Mouse (Mus musculus) liver, embryonic 15.5 days (tissue): ENCODE measurements around the gene Srrm3. TPM values are rescaled to one million over a fixed set of nuclear protein-coding genes. Genes with fewer than 3 reads are reported as not detected.

Source experiments
- ATAC-seq: fragments of 200-750 bp; cut with Nextera tagmentation; 2 replicates; pipeline ENCODE4 v1.8.0; 2017; ENCODE audit warnings: moderate number of reproducible peaks, mild to moderate bottlenecking, moderate library complexity; ENCODE audit not compliant: insufficient read depth
- H3K27ac ChIP-seq: fragments of 300-500 bp; sonication (generic); replicated peaks from 2 replicates; pipeline ENCODE4 v1.5.1; 2015; ENCODE audit warnings: mild to moderate bottlenecking, inconsistent platforms
- H3K27me3 ChIP-seq: fragments of 300-500 bp; sonication (generic); 2 replicates; pipeline ENCODE4 v1.6.1; 2015; ENCODE audit warnings: mild to moderate bottlenecking, inconsistent platforms
- H3K36me3 ChIP-seq: fragments of 300-500 bp; sonication (generic); replicated peaks from 2 replicates; pipeline ENCODE4 v1.6.1; 2015; ENCODE audit warnings: moderate library complexity, mild to moderate bottlenecking, inconsistent platforms
- H3K4me1 ChIP-seq: fragments of 300-500 bp; sonication (generic); replicated peaks from 2 replicates; pipeline ENCODE4 v1.6.1; 2015; ENCODE audit warnings: inconsistent platforms
- H3K4me2 ChIP-seq: fragments of 300-500 bp; sonication (generic); 2 replicates; pipeline ENCODE4 v1.6.1; 2015; ENCODE audit warnings: moderate library complexity, mild to moderate bottlenecking, inconsistent platforms
- H3K4me3 ChIP-seq: fragments of 300-500 bp; sonication (generic); replicated peaks from 2 replicates; pipeline ENCODE4 v1.5.1; 2015; ENCODE audit warnings: mild to moderate bottlenecking, inconsistent platforms
- H3K9ac ChIP-seq: fragments of 300-500 bp; sonication (generic); 2 replicates; pipeline ENCODE4 v1.6.1; 2015; ENCODE audit warnings: moderate library complexity, mild to moderate bottlenecking, inconsistent platforms
- H3K9me3 ChIP-seq: fragments of 300-500 bp; sonication (generic); replicated peaks from 2 replicates; pipeline ENCODE4 v1.6.1; 2016; ENCODE audit warnings: inconsistent platforms
- WGBS: fragments of 180-500 bp; shearing (Covaris S2); methylation state at CpG from one replicate; pipeline ENCODE4 v1.1.7; 2015; ENCODE audit warnings: mixed read lengths; ENCODE audit not compliant: insufficient replicate concordance; 5-methylcytosine and 5-hydroxymethylcytosine counted together
- polyA plus RNA-seq: library from polyadenylated mRNA; unstranded; fragments of >200 nt; fragmentation: Nextera tagmentation; extraction: Ambion mirVana; gene quantifications from 2 replicates; pipeline ENCODE4 v1.2.1, GENCODE M21; 2015

Gene Srrm3
- polyA plus RNA-seq, 1 experiment from 2014 or later: 0.02 TPM

DNA sequence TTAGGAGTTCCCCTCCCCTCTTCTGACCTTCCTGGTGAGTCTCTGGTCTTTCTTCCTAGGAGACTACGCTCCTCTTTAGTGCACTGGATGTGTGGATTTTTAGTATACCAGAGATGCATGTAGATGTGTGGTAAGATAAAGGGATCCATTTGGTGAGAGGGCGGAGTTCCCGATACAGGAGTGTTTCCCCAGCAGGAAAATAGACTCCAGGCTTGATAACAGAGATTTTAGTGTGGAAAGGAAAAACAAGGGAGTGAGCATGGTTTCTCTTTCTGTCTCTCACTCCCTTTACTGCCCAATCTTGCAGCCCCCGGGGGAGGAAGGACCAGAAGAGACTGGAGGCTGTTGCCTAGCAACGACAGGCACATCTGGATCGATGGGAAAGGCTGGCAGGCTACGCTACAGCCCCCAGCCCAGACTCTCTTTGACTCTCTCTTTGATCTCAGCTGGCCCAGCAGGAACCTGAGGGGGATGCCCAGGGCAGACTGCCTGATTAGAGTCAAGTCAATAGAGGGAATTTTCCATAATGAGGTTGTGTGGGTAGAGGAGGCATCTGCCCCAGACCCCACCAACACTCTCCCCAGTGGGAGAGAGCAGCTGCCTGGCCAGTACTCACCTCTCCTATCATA, 15.7 kb downstream of the Srrm3 start:
- 29% methylated on average over 7 of the region's 7 CpGs for WGBS
- no peak overlapping the region for H3K9ac ChIP-seq
- no peak for ATAC-seq

DNA sequence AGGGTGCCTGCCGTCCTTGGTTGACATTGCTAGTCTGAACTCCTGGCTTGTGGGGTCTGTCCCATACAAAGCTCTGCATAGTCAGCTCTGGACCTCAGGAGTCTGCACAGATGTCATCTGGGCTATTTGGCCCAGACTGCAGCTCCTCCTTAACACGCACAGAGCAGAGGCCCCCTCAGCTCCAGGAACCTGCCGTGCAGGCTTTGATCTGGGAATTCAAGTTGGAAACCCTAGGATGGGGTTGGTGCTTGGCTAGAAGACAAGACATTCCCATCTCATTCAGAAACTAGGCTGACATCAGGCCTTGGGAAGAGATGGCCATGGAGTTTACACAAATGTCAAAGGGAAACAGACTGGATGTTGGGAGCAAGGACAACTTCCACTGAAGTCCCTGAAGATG, 17.8 kb downstream of the Srrm3 start:
- Histone ChIP-seq H3K9me3 (no peaks in the 10 kb centered on the region), H3K27me3 (peaks cover 24% of the 10 kb centered on the region), H3K4me1 (no peaks in the 10 kb centered on the region), H3K4me2 (no peak overlapping the region), H3K36me3 (no peaks in the 10 kb centered on the region), H3K27ac (no peak overlapping the region), H3K9ac (no peak overlapping the region), H3K4me3 (no peak overlapping the region)
- no peak for ATAC-seq
- WGBS: 37% methylated on average over 3 of the region's 3 CpGs

More for the DNA sequence above, 15.7 kb downstream of the Srrm3 start:
- Histone ChIP-seq H3K4me1 (no peaks in the 10 kb centered on the region), H3K4me3 (no peak overlapping the region), H3K27ac (no peak overlapping the region), H3K36me3 (no peaks in the 10 kb centered on the region), H3K27me3 (peaks cover 26% of the 10 kb centered on the region), H3K9me3 (no peaks in the 10 kb centered on the region), H3K4me2 (no peak overlapping the region)

DNA sequence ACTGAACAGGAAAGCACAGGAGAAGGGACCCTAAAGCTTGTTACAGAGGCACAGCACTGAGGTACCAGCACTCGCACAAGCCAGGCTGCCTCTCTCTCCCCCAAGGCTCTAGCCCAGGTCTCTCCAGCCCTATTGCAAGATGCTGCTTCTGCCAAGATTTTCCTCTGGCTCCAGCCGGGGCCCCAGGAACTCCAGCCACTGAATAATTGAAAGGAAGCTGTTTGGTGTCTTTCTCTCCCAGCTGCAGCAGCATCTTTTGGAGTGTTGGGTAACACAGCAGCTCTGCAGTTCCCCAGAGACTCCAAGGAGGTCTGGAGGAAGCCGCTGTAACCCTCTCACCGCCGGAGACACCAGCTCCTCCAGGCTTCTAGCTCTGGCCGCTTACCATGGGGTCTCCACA, 19.5 kb downstream of the Srrm3 start:
- Histone ChIP-seq H3K4me1 (no peaks in the 10 kb centered on the region), H3K9ac (no peak overlapping the region)
- ATAC-seq: no peak

DNA sequence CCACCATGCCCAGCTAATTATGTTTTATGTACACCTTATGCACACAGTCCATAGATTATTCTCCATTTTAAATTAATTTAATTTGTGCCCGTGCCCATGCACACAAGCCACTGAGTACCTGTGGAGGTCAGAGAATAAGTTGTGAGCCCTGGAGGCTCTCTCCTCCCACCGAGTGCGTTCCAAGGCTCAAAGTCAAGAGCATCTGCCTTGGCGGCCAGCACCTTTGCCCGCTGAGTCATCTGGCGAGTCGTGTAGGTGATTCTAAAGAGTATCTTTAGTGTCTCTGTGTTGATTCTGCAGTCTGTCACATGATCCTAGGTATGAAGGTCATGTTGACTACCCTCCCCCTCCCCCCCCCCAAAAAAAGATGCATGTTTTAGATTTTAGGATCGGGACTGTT, 22.7 kb downstream of the Srrm3 start:
- WGBS: 60% methylated on average over 8 of the region's 8 CpGs
- H3K36me3 ChIP-seq: no peaks in the 10 kb centered on the region

More for the DNA sequence above, 19.5 kb downstream of the Srrm3 start:
- 30% methylated on average over 6 of the region's 6 CpGs for WGBS
- H3K27ac ChIP-seq: no peak overlapping the region
- H3K36me3 ChIP-seq: no peaks in the 10 kb centered on the region
- peaks cover 12% of the 10 kb centered on the region for H3K27me3 ChIP-seq
- no peaks in the 10 kb centered on the region for H3K9me3 ChIP-seq
- no peak overlapping the region for H3K4me2 ChIP-seq
- no peak overlapping the region for H3K4me3 ChIP-seq

DNA sequence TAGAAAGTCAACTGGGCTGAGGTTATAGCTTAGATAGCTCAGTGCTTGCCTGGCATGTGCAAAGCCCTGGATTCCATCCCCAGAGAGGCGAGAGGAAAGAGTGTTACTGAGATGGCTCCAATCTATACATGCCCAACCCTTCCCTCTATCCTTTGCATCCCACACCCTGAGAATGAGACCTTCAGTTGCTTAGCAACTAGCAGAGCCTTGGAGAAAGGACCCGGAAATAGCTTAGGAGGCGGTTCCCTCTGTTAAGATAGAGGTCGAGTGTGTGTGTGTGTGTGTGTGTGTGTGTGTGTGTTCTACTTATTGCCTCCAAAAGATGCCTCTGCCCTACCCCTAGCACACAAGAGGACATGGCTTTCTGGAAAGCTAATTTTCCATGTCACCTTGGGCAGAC, 26.0 kb downstream of the Srrm3 start:
- Histone ChIP-seq H3K4me2 (no peak overlapping the region), H3K4me1 (peaks cover 14% of the 10 kb centered on the region), H3K9ac (no peak overlapping the region), H3K36me3 (no peaks in the 10 kb centered on the region), H3K27me3 (peaks cover 39% of the 10 kb centered on the region), H3K4me3 (no peak overlapping the region), H3K27ac (no peak overlapping the region), H3K9me3 (no peaks in the 10 kb centered on the region)
- 19% methylated on average over 4 of the region's 4 CpGs for WGBS
- ATAC-seq: no peak

More for the DNA sequence above, 22.7 kb downstream of the Srrm3 start:
- H3K27me3 ChIP-seq: peaks cover 18% of the 10 kb centered on the region
- ATAC-seq: no peak
- H3K9me3 ChIP-seq: no peaks in the 10 kb centered on the region
- no peaks in the 10 kb centered on the region for H3K4me1 ChIP-seq
- no peak overlapping the region for H3K9ac ChIP-seq
- H3K4me3 ChIP-seq: no peak overlapping the region
- no peak overlapping the region for H3K27ac ChIP-seq
- H3K4me2 ChIP-seq: no peak overlapping the region

DNA sequence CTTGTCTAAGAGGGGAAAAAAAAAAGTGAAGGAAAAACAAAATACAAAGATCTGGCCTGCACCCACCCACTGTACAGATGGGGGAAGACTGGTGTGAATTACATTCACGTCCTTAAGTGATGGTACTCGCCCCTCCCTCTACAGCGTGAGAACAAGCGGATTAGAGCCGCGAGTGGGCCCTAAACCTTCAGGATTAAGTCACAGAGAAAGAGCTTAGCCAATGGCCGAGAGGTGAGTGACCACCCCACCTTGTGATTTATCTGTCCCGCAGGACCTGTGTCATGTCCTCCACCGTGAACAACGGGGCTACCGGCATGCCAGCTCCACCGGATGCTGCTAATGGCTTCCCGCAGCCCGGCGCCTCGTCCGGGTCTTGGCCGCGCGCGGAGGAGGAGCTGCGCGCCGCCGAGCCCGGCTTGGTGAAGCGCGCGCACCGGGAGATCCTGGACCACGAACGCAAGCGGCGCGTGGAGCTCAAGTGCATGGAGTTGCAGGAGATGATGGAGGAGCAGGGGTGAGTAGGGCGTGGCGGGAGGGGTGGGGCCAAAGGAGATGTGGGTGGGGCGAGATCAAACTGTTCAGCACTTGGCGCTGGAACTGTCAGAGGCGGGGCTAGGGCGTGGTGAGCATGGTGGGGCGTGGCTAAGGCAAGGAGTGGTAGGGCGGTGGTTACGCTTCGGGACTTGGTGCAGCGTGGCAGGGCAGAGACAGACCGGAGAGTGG, 28.2 kb downstream of the Srrm3 start:
- ATAC-seq: peak; percentile 75
- Histone ChIP-seq H3K27me3 (peaks cover 39% of the 10 kb centered on the region), H3K4me2 (peak overlapping the region; percentile 61), H3K9me3 (no peaks in the 10 kb centered on the region), H3K4me3 (peak overlapping the region; percentile 37), H3K36me3 (no peaks in the 10 kb centered on the region), H3K4me1 (peaks cover 14% of the 10 kb centered on the region), H3K27ac (no peak overlapping the region), H3K9ac (no peak overlapping the region)
- WGBS: 1% methylated on average over 47 of the region's 47 CpGs

DNA sequence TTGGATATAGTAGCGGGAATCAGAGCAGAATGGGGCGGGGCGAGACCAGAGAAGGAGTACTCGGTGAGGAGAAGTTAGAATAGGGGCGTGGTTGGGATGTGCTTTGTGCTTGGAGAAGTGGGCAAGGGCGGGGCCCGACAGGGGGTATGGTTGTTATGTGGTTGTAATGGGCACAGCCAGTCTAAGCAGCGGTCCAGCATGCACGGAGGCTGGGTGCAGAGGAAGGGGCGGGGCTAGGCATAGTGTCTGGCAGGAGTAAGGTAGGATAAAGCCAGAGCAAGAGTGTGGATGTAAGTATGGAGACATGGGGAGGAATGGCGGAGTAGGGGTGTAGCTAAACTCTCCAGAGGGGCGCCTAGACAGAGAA, 28.8 kb downstream of the Srrm3 start:
- no peak overlapping the region for H3K4me3 ChIP-seq
- peak overlapping the region; percentile 61 for H3K4me2 ChIP-seq
- peaks cover 43% of the 10 kb centered on the region for H3K27me3 ChIP-seq
- ATAC-seq: peak; percentile 25; the same call in 1 of the 2 replicates
- H3K4me1 ChIP-seq: peaks cover 14% of the 10 kb centered on the region
- WGBS: 3% methylated on average over 12 of the region's 12 CpGs
- no peaks in the 10 kb centered on the region for H3K9me3 ChIP-seq
- H3K27ac ChIP-seq: no peak overlapping the region
- H3K9ac ChIP-seq: no peak overlapping the region
- H3K36me3 ChIP-seq: no peaks in the 10 kb centered on the region

DNA sequence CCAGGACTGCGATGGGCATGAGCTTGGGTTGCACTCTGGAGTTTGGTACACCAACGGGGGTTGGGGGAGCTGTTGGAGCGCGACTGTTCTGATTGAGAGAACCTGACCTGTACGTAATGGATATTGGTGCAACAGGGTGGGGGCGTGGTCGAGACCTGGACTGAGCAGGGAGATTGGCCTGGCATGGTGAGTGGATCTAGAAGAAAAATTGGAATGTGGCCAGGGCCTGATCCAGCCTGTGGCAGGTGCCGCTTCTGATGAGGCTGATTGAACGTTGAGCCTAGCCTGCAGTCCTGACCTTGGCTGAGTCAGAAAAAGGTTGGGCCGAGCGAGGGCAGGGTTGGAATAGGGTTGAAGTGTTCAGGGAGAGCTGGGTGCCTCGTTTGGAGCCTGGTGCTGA, 29.3 kb downstream of the Srrm3 start:
- Histone ChIP-seq H3K4me3 (no peak overlapping the region), H3K9me3 (no peaks in the 10 kb centered on the region), H3K27me3 (peaks cover 44% of the 10 kb centered on the region), H3K27ac (no peak overlapping the region), H3K36me3 (no peaks in the 10 kb centered on the region), H3K9ac (no peak overlapping the region), H3K4me1 (peaks cover 14% of the 10 kb centered on the region), H3K4me2 (0 out of 2 replicates have a peak overlapping the region, but pooled peaks have one; percentile 61)
- ATAC-seq: no peak
- 22% methylated on average over 12 of the region's 12 CpGs for WGBS

DNA sequence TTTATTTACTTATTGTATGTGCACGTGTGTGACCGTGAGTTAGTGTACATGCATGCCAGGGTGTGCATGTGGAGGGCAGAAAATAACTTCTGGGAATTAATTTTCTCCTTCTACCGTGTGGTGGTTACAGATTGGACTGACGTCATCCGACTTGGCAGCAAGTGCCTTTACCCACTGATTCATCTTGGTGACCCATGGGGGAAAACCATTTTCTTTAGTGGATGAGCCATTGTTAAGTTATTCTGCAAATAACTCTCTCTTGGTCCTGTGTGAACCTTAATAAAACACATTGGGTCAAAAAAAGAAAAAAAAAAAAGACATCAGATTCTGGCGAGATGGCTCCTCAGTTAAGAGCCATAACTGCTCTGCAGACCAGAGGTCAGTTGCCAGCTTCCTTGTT, 35.0 kb downstream of the Srrm3 start:
- H3K4me2 ChIP-seq: no peak overlapping the region
- H3K9me3 ChIP-seq: no peaks in the 10 kb centered on the region
- H3K9ac ChIP-seq: no peak overlapping the region
- H3K27me3 ChIP-seq: peaks cover 9% of the 10 kb centered on the region
- H3K27ac ChIP-seq: no peak overlapping the region
- H3K4me1 ChIP-seq: no peaks in the 10 kb centered on the region
- no peaks in the 10 kb centered on the region for H3K36me3 ChIP-seq
- WGBS: 51% methylated on average over 6 of the region's 6 CpGs
- H3K4me3 ChIP-seq: no peak overlapping the region
- no peak for ATAC-seq

DNA sequence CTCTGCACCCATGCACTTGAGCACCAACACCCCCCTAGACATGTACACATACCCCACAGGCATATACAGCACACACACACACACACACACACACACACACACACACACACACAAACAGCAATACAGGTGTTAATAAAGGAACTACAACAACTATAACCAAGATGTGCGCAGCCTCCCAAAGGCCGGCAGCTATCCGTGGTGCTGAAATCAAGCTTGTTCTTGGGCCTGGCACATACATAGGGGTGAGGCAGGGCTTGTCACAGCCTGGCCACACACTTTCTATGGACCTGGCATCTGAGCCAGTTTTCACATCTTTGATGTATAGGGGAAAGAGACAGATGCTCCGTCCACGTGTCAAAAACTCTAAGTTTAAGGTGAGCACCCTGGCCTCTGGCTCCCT, 36.7 kb downstream of the Srrm3 start:
- Histone ChIP-seq H3K36me3 (no peaks in the 10 kb centered on the region), H3K9ac (no peak overlapping the region), H3K27me3 (peaks cover 9% of the 10 kb centered on the region; the same call in 1 of the 2 replicates), H3K27ac (no peak overlapping the region), H3K4me2 (no peak overlapping the region), H3K4me3 (no peak overlapping the region), H3K9me3 (no peaks in the 10 kb centered on the region), H3K4me1 (no peaks in the 10 kb centered on the region)
- ATAC-seq: no peak
- WGBS: 27% methylated on average over 5 of the region's 5 CpGs

DNA sequence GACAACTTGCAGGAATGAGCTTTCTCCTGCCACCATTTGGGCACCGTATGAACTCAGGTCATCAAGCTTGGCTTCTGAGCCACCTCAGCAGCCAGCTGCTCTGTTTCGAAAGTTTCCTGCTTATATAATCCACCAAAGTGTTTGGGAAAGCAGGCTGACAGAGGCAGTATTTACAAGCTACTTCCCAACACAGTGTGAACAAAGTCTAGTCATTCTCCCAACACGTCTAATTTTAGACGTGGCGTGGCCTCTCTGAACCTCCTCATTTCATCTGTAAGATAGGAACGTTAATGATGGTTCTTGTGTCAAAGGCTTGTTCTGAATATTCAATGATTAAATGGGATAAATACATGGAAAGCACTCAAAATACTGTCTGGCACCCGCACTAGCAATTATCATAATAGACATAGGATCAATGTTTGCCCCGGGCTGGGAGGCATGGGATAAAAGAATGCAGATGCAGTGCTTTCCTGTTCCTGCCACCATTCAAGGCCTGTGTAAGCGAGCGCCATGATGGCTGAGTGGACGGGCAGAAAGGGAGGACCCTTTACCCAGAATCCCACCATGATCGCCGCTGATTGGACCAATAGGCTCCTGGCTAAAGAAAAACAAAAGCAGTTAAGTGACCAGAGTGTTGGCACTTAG, 39.1 kb downstream of the Srrm3 start:
- H3K9ac ChIP-seq: no peak overlapping the region
- H3K9me3 ChIP-seq: no peaks in the 10 kb centered on the region
- H3K4me3 ChIP-seq: no peak overlapping the region
- no peak for ATAC-seq
- no peak overlapping the region for H3K27ac ChIP-seq
- no peaks in the 10 kb centered on the region for H3K36me3 ChIP-seq
- peaks cover 19% of the 10 kb centered on the region for H3K27me3 ChIP-seq
- no peak overlapping the region for H3K4me2 ChIP-seq
- H3K4me1 ChIP-seq: no peaks in the 10 kb centered on the region
- 64% methylated on average over 13 of the region's 13 CpGs for WGBS
